Mouse (Mus musculus) 416B (cell line): ENCODE measurements around the gene Nell1.
A peak's percentile ranks its signal among the peaks of the same experiment; 100 is the strongest.
"Not testable (repeated sequence)": the region's sequence is repeated elsewhere in the genome, so short reads cannot be mapped to it uniquely, and the experiment has no call there.

Source experiments
- DNase-seq: peaks from one replicate; pipeline ENCODE4 v3.0.0; 2011; ENCODE audit warnings: low read depth

Gene Nell1

DNA sequence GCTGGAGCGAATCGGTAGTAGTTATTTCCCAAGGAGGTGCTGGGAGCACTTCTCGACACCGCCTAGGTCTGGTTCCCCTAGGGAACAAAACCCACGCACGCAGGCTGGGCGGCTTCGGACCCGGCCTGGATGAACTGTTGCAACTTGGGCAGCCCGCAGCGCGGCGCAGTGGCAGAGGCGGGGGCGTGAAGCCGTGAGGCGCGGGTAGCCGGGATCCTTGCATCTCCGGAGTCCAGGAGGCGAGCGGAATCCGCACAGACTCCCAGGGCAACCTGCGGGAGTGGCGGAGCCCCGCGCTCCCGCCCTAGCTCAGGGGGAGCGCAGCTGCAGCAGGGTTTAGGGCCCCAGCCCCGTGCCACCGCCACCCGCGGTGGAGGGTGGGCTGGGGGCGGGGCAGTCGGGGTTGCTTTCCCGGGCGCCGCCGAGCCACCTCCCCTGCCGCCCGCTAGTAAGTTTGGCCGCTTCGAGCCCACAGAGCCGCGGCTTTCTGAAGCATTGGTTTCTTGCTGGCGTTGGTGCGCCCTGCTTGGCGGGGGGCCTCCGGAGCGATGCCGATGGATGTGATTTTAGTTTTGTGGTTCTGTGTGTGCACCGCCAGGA lies at the start of gene Nell1:
Gene Nell1 (plus strand): TSS at position 24 of the 600 bp plus-strand sequence.
- DNase-seq: no peak

DNA sequence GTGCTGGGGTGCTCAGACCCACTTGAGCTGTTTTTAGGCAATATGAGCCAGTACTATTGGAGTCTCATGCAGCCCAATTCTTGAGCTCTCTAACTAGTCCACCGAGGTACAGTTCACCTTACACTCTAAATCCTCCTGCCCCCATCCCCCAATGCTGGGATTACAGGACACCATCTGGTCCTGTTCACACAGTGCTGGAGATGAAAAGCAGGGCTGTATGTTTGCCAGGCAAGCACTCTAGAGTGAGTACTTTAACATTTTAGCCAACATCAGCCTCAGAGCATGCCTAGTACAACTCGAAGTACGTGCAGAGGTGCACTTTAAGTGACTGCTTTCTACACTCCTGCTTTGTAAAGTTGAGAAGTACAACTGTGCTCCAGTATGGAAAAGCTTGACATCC lies 46.1 kb upstream of the Nell1 start:
- DNase-seq: no peak

DNA sequence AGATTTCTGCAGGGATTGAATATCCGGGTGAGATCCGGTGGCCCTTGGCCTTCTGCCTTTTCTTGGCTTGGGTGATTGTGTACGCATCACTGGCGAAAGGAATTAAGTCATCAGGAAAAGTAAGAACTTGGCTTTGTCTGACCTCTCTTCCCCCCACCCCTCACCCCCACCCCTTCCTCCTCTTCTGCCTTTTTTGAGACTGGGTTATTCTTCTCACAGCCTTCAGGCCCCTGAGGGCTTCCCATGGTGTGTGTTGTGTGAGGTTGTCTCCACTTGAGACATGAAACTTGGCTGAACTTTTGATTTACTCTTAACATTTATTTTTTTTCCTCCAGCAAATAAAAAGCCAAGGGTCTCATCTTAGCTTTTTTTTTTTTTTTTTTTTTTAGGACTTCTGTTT lies 44.7 kb upstream of the Nell1 start:
- DNase-seq: no peak

DNA sequence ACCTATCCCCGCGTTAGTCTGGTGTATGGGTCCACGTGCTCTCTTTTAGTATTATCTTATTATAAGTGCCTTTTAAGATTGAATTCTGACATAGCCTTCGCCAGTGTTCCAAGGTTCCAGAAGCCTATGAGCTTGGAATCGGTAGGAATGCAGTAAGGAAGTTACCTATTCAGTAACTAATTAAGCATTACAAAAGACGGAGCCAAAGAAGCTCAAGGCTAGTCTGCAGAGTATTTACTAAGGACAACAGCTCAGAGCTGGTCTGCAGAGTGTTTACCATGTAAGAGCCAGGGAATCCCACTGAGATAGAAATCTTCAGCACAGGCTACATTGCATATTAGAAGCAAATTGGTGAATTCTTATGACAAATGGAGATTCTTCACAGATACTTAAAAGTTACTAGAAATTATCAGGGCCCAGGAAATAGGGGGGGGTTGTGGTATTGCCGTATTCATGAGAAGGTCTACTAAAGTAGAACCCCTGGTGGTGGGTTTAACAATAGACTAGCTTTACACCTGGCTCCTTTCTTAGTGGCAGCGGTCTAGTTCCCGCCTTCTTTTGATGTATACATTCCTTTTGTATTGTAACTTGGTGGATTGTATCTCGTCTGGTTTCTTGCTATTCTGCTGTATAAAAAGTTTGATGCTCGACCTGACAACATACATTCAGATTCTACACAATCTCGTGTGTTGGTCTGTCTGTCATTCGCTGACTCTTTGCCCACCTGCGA lies 41.1 kb upstream of the Nell1 start:
- DNase-seq: not testable (repeated sequence)

DNA sequence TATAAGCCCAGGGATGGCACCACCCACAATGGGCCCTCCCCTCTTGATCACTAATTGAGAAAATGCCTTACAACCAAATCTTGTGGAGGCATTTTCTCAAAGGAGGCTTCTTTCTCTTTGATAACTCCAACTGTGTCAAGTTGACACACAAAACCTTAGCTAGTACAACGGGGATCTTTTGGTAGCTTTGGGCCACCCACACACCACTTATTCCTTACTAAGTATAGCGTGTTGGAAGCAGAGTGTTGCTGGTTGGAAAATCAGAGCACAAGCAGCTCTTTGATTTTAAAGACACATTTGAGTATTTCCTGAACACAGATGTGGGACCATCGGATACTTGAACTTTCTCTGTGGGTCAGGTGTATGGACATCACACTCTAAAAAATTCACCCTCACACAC lies 37.8 kb upstream of the Nell1 start:
- no peak for DNase-seq

DNA sequence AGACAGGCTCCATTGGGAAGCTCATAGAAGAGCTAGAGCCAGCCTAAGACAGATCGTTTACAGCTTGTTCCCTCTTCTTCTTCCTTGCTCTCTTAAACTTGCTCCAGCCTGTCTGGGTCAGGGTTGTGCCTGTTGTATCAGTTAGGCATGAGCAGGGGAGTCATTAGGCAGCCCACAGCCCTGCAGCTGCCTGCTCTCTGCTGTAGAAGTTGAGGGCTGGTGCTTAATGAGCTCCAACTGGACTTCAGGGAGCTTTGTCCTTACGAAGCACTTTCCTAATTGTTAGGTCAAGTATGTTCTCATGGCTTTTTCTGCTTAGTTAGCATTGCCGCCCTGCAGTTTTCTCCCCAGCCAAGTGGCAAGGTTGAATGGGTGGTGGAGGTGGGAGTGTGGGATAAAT lies 32.6 kb upstream of the Nell1 start:
- DNase-seq: no peak

DNA sequence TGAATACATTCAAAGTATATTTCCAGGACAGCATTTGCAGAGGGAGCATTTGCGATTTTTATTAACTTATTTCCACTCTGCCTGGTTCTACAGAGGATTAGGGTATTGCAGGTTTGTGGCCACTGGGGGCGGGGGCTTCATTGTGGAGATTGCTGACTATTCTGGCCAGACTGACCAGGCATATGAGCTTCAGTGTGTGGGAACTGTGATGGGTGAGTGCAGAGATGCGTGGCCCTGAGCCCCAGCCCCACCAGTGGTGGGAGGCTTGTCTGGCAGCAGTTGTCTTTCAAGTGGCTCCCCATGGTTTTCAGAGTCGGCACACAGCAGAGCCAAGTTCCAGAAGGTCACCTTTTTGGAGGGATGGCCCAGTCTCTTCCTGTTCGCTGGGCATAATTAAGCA lies 32.2 kb upstream of the Nell1 start:
- DNase-seq: no peak

DNA sequence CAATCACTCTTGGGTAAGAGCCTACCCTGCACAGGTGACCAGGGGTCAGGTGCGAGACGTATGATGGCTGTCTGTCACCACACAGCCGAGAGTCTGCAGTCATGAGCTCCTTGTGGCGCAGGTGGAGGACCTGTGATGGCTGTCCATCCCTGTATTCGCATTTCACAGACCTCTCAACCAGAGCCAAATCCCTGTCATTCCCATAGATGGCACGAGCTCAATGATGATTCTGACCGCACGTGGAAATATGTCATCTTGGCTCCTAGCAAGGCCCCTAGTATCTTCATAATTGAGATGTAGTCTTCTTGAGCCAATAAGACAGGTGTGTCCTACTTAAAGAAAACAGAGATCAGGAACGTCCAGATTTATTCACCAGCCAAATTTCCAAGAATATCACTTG lies 28.0 kb upstream of the Nell1 start:
- DNase-seq: no peak

DNA sequence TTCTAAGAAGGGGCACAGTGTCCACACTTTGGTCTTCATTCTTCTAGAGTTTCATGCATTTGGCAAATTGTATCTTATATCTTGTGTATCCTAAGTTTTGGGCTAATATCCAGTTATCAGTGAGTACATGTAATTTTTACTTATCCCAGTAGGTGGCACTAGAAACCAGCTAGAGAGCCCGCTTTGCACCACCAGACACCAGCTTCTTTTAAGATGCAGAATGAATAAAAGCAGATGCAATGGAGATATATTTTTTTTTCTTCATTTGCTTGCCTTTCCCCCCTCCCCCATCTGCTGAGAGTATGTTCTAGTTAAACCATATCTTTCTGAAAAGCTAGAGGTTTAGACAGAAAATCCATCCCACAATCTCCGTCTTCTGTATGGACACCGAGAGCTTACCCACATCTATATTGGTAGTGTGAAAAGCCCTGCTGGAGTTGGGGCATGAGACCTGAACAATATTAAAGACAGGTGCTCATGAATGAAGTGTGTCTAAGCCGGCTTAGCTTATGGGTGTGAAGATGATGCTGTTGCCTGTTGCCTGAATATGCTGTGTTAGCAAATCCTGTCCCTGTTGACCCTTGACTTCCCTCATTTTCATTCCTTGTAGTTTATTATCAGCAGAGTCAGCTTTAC lies 21.0 kb upstream of the Nell1 start:
- peak; percentile 29 for DNase-seq

DNA sequence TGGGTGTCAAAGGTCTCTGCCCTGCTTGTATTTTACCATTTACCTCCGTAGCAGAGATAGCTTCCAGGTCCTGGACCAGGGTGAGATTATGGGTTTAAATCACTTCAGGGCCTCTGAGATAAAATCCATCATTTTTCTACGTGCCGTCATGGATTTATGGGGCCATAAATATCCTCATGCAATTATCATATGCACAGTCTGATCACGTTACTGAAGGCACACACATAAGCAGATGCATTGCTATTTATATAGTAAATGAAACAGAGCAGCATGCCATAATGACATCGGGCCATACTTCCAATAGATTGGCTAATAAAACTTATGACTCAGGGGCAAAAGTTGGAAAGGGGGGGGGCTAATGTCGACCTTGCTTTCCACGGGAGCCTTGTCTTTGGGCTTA lies 19.8 kb upstream of the Nell1 start:
- DNase-seq: no peak

DNA sequence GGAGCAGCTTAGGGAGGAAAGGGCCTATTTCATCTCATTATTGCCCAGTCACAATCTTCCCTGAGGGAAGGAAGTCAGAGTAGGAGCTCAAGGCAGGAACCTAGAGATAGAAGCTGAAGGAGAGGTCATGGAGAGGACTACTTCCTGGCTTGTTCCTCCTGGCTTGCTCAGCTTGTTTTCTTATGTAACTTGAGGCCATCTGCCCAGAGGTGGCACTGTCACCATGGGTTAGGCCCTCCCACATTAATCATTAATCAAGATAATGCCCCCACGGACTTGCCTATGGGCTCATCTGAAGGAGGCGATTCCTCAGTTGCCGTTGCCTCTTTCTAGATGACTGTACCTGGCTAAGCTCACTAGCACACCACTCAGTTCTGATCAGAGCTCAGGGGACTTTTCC lies 17.5 kb upstream of the Nell1 start:
- peak; percentile 1 for DNase-seq

DNA sequence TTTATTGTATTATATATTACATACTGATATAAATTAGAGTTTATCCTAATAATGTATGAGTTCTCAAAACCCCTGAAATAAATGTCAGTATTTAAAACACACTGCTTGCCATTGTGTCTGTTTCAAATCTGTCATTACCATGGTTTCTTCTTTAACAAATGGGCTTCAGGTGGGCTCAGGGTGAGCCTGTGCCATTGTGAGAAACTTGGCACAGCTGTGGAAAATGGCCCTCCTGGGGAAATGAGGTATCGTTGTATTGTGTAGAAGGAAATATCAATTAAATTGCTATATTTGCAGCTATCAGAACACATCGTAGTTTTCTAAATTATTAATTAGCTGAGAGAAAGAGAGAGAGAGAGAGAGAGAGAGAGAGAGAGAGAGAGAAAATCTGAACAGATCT lies 10.9 kb upstream of the Nell1 start:
- DNase-seq: no peak

DNA sequence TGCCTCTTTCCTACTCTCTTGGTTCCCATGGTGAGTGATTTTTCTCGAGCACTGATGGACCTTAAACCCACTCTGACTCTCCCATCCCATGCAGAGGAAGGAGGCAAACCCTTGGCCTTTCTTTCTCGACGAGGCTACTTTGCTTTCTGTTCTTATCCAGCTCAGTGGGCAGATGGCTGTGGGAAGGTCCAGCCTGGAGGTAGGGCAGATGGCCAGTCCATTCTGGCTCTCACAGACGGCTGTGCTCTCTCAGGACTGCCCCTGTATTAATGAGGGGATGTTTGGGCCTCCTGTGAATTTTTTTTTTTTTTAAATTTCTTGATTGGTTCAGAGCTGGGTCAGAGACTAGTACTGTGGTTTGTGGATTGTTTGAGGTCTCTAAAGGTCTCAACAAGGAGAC lies 5.1 kb upstream of the Nell1 start:
- no peak for DNase-seq

DNA sequence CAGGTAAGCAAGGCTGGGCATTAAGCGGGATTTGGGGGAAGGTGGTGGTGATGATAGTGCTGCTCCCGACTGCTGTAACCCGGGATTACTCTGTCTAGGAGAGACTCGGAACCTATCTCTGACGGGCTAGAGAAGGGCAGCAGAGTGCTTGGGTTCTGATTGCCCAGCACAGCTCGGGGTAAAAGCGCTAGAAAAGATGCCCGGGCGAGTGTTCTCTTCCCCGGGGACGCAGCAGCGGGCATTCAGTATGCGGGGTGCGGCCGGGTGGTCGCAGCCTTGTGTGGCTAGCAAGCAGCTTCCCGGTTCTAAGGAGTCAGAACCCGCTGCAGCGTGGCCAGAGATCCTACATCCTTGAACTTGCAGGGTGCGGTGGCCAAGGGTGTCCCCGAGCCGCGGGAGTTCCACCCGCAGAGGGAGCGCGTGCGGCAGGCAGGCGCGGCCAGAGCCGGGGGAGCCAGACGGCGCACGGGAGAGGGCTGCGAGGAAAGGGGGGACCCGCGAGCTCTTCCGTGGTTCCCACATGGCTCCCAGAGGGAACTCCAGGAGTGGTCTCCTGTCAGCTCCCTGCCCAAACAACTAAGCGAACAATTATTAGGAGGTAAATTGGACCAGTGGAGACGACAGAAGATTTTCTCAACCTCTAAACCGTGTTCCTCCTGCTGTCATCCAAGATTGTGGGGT lies 917 bp downstream of the Nell1 start:
- DNase-seq: no peak

DNA sequence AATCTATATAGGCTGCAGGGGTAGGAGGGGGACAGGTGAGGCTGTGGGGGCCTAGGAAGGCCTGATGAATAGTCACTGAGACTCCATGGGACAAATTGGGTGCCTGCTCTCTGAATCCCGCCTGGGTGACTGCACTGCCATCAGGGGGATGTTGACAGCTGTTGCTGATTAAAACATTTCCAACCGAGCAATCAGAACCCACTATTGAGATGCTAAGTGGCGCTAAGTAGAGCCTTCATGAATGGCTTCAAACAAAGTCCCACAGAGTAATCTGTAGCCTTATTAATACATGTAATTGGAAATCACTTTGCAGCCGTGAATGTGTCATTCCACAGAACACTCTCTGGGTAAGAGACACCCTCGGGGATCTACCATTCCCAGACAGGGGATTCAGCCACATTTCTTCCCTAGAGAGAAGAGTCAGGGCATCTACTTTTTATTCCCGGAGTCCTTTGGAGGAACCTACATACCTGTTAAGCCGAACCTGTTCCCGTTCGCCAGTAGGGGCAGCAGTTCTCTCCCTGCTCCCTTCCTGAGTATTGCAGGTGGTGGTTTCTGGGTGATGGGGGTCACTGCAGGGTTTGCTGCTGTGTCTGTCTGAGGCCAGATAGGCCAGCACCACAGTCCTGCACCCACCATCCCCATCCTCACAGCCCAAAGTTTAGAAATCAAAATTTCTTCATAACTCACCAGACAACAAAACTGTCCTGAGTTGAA lies 7.0 kb downstream of the Nell1 start:
- DNase-seq: no peak

DNA sequence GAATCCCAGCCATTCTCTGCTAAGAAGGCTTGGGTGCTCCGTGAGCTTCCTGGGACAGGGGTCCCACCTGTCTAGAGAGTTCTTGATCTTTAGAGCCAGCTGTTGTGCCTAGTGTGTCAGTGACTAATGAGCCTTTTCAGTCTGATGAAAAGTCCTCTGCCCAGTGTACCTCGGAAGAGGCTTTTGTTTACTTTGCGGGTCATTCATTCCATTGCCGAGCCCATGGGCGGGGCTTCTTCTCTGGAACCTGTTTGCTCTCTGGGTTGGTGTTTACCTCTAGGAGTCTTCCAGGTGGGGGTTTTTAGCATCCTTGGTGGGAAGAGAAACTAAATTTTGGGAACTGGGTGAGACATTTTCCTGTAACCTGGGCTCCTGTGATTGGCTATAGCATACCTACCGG lies 10.0 kb downstream of the Nell1 start:
- DNase-seq: no peak

DNA sequence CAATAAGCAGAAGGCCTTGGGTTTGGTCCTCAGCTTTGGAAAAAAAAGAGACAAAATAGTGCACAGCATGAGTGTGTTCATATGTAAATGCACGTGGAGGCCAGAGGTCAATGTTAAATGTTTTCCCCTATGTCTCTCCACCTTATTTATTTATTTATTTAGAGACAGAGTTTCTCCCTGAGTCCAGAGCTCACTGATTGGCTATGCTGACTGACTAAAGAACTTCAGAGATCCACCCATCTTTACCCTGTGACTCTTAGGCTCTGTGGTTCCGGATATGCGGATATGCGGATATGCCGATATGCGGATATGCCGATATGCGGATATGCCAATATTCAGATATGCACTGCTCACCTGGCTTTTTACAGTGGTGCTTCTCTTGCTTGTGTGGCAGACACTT lies 11.3 kb downstream of the Nell1 start:
- DNase-seq: no peak

DNA sequence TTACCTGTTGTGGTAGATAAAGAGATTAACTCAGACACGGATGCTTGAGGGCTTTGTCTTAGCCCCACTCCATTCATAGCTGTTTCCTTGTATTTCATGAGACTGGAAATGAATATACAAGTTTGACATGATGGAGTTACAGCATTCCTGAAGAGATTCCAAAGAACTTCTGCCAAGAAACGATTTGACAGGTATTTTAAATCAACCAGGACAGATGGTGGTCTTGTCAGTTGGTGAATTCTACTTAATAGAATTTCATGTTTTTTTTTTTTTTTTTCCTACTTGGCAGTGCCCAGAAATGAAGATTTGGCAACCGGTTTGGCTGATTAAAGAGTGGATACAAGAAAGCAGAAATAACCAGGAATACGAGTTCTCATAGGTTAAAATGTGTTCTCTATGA lies 24.7 kb downstream of the Nell1 start:
- DNase-seq: no peak

DNA sequence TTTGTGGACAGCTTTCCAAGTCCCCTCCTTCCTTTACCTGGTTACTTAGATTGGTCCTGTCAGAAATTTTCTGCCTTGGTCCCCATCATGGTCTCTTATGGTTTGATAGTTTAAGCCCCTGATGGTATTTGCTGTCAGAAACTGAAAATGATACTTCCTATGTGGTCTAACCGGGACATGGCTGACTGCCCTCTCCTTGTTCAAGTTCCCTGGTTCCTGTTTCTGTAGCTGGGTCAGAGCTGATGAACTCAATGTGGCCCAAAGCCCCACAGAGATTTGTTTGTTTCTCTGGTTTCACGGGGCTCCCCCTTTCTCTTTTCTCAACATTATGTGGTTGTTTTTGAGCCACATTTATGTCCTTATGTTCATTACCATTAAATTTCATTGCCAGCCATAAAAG lies 30.6 kb downstream of the Nell1 start:
- peak; percentile 8 for DNase-seq

DNA sequence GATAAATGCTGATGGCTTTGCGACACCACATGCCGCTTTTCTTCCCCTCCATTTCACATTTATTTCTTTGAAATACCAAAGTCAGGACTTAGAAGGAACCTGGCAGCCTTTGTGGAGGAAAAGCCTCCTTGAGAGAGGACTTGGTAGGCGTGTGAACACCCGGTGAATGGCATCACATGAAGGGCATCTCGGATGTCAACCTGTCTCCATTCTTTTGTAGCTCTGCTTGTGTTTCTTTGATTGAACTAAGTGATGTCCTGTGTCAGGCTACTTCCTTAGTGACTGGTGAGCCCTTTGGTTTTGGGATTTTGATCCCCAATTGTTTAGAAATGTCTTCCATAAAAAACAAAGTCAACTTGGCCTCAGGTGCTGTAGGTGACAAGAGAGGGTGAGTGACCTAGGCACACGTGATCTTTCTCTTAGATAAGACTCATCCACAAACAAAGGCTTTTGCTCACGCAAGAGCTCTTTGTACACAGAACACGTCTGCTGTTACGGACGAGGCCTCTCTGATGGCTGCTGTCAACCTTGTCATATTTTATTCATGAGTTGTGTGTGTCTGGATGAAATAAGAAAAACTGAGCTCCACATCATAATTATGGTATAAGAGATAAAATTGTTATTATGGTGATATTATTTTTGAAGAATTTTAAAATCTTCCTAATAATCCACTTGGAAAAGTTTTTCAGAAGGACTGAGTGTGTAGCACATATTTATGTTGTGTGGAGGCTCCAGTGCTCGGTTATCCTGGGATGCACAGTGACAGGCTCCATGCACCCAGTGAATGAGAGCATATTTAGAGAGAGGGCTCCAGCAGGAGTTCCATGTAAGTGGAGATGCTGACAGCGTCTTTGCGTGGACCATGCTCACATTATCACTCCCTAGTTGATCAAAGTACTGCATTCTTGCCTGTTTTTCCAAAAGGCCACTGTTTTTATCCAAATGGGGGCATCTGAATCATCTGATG lies 60.8 kb downstream of the Nell1 start:
- DNase-seq: no peak

DNA sequence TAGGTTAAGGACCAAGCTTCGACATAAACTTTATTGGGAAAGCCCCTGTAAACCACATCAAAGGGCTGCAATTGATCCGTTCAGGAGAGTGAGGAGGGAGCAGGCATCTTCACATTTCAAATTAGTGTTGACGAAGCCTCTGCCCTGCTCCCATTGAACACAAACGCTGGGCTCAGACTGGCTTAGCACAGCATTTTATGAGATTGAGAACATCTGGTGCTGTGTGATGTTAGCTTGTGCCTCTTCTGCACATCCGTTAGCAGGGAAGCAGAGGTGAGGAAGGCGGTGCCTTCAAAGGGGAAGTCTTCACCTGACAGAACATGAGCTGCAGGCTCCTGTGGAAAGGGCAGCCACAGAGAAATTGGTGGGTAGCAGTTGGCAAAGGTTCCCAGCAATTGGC lies 66.4 kb downstream of the Nell1 start:
- DNase-seq: no peak
